Mouse (Mus musculus) forebrain, embryonic 15.5 days (tissue): ENCODE results near the gene Doxl2. TPM values are rescaled to one million over a fixed set of nuclear protein-coding genes. Genes with fewer than 3 reads are reported as not detected.

Experiments used
- ATAC-seq: fragments of 200-750 bp; cut with Nextera tagmentation; replicated peaks from 2 replicates; pipeline ENCODE4 v1.8.0; 2017; ENCODE audit warnings: mild to moderate bottlenecking, moderate TSS enrichment, moderate library complexity
- H3K27ac ChIP-seq: fragments of 300-500 bp; sonication (generic); replicated peaks from 2 replicates; pipeline ENCODE4 v1.5.1; 2015; ENCODE audit warnings: mild to moderate bottlenecking, inconsistent platforms
- H3K27me3 ChIP-seq: fragments of 300-500 bp; sonication (generic); 2 replicates; pipeline ENCODE4 v1.6.1; 2015; ENCODE audit warnings: inconsistent platforms
- H3K36me3 ChIP-seq: fragments of 300-500 bp; sonication (generic); 2 replicates; pipeline ENCODE4 v1.6.1; 2015; ENCODE audit warnings: mild to moderate bottlenecking, inconsistent platforms
- H3K4me1 ChIP-seq: fragments of 300-500 bp; sonication (generic); 2 replicates; pipeline ENCODE4 v1.6.1; 2015; ENCODE audit warnings: inconsistent platforms
- H3K4me2 ChIP-seq: fragments of 300-500 bp; sonication (generic); replicated peaks from 2 replicates; pipeline ENCODE4 v1.6.1; 2015; ENCODE audit warnings: mild to moderate bottlenecking, inconsistent platforms
- H3K4me3 ChIP-seq: fragments of 300-500 bp; sonication (generic); 2 replicates; pipeline ENCODE4 v1.5.1; 2015; ENCODE audit warnings: mild to moderate bottlenecking, inconsistent platforms
- H3K9ac ChIP-seq: fragments of 300-500 bp; sonication (generic); replicated peaks from 2 replicates; pipeline ENCODE4 v1.6.1; 2015; ENCODE audit warnings: mild to moderate bottlenecking, inconsistent platforms
- H3K9me3 ChIP-seq: fragments of 300-500 bp; sonication (generic); 2 replicates; pipeline ENCODE4 v1.6.1; 2016; ENCODE audit warnings: inconsistent platforms
- WGBS: fragments of 180-500 bp; shearing (Covaris S2); methylation state at CpG from one replicate; pipeline ENCODE4 v1.1.7; 2015; ENCODE audit warnings: mixed read lengths; 5-methylcytosine and 5-hydroxymethylcytosine counted together
- polyA plus RNA-seq: library from polyadenylated mRNA; unstranded; fragments of >200 nt; fragmentation: Nextera tagmentation; extraction: Ambion mirVana; gene quantifications from 2 replicates; pipeline ENCODE4 v1.2.1, GENCODE M21; 2015

Gene Doxl2
- polyA plus RNA-seq, 1 experiment from 2014 or later = not detected

- H3K27me3 ChIP-seq = no peaks in the 10 kb centered on the region
- no peaks in the 10 kb centered on the region for H3K36me3 ChIP-seq
- 90% methylated on average over 5 of the region's 5 CpGs for WGBS
- H3K4me3 ChIP-seq = no peak overlapping the region
- no peak for ATAC-seq
- peaks cover 9% of the 10 kb centered on the region; the same call in 1 of the 2 replicates for H3K4me1 ChIP-seq
- no peaks in the 10 kb centered on the region for H3K9me3 ChIP-seq
- H3K9ac ChIP-seq = no peak overlapping the region
- H3K27ac ChIP-seq = no peak overlapping the region
- H3K4me2 ChIP-seq = no peak overlapping the region
Observed at GRCm38 (mm10) chr6:49011191-49011590, 36.4 kb downstream of the Doxl2 start.

GRCm38 (mm10) chr6:49013023-49013422 is 38.3 kb downstream of the Doxl2 start:
- Histone ChIP-seq H3K9me3 (no peaks in the 10 kb centered on the region), H3K27ac (no peak overlapping the region), H3K36me3 (no peaks in the 10 kb centered on the region), H3K4me1 (peaks cover 9% of the 10 kb centered on the region; the same call in 1 of the 2 replicates), H3K4me2 (no peak overlapping the region), H3K9ac (no peak overlapping the region), H3K4me3 (no peak overlapping the region), H3K27me3 (no peaks in the 10 kb centered on the region)
- WGBS = 82% methylated on average over 4 of the region's 4 CpGs
- ATAC-seq = no peak

GRCm38 (mm10) chr6:49013458-49013857 is 38.7 kb downstream of the Doxl2 start:
- Histone ChIP-seq H3K27me3 (no peaks in the 10 kb centered on the region), H3K9ac (no peak overlapping the region), H3K36me3 (no peaks in the 10 kb centered on the region), H3K27ac (no peak overlapping the region), H3K4me3 (no peak overlapping the region), H3K4me1 (peaks cover 4% of the 10 kb centered on the region; the same call in 1 of the 2 replicates), H3K4me2 (no peak overlapping the region), H3K9me3 (no peaks in the 10 kb centered on the region)
- ATAC-seq = no peak
- 89% methylated on average over 3 of the region's 3 CpGs for WGBS

GRCm38 (mm10) chr6:49017150-49017549 is 42.4 kb downstream of the Doxl2 start:
- no peak overlapping the region for H3K4me2 ChIP-seq
- H3K4me1 ChIP-seq = peaks cover 13% of the 10 kb centered on the region
- whole genome bisulfite sequencing = 71% methylated on average over 12 of the region's 12 CpGs
- no peak overlapping the region for H3K27ac ChIP-seq
- no peaks in the 10 kb centered on the region for H3K36me3 ChIP-seq
- no peak overlapping the region for H3K4me3 ChIP-seq
- ATAC-seq = no peak
- H3K9ac ChIP-seq = no peak overlapping the region
- no peaks in the 10 kb centered on the region for H3K9me3 ChIP-seq
- H3K27me3 ChIP-seq = peaks cover 4% of the 10 kb centered on the region; the same call in 1 of the 2 replicates

- Histone ChIP-seq H3K27ac (no peak overlapping the region), H3K4me3 (no peak overlapping the region), H3K4me2 (no peak overlapping the region), H3K27me3 (peaks cover 4% of the 10 kb centered on the region), H3K36me3 (no peaks in the 10 kb centered on the region), H3K9ac (no peak overlapping the region), H3K9me3 (no peaks in the 10 kb centered on the region), H3K4me1 (peaks cover 13% of the 10 kb centered on the region)
- 79% methylated on average over 1 of the region's 1 CpGs for WGBS
- ATAC-seq = no peak
Observed at GRCm38 (mm10) chr6:49019341-49019740, 44.6 kb downstream of the Doxl2 start.

GRCm38 (mm10) chr6:49021141-49022012 is 46.6 kb downstream of the Doxl2 start:
- H3K36me3 ChIP-seq = no peaks in the 10 kb centered on the region
- no peak overlapping the region for H3K4me3 ChIP-seq
- H3K9me3 ChIP-seq = no peaks in the 10 kb centered on the region
- no peak overlapping the region for H3K27ac ChIP-seq
- 11% methylated on average over 14 of the region's 14 CpGs for WGBS
- H3K9ac ChIP-seq = no peak overlapping the region
- ATAC-seq = peak; percentile 97
- peaks cover 13% of the 10 kb centered on the region for H3K4me1 ChIP-seq
- H3K27me3 ChIP-seq = peaks cover 4% of the 10 kb centered on the region
- H3K4me2 ChIP-seq = no peak overlapping the region

GRCm38 (mm10) chr6:49022384-49022783 is 47.6 kb downstream of the Doxl2 start:
- Histone ChIP-seq H3K4me1 (peaks cover 13% of the 10 kb centered on the region), H3K27me3 (peaks cover 4% of the 10 kb centered on the region), H3K4me2 (no peak overlapping the region), H3K9me3 (no peaks in the 10 kb centered on the region), H3K36me3 (no peaks in the 10 kb centered on the region), H3K27ac (no peak overlapping the region), H3K4me3 (no peak overlapping the region), H3K9ac (no peak overlapping the region)
- ATAC-seq = no peak
- 71% methylated on average over 2 of the region's 2 CpGs for WGBS

GRCm38 (mm10) chr6:49023315-49023714 is 48.6 kb downstream of the Doxl2 start:
- Histone ChIP-seq H3K9me3 (no peaks in the 10 kb centered on the region), H3K36me3 (no peaks in the 10 kb centered on the region)
- no peak for ATAC-seq

GRCm38 (mm10) chr6:49025290-49025689 is 50.5 kb downstream of the Doxl2 start:
- Histone ChIP-seq H3K4me1 (peaks cover 13% of the 10 kb centered on the region), H3K9ac (no peak overlapping the region), H3K27ac (no peak overlapping the region), H3K4me3 (no peak overlapping the region), H3K27me3 (no peaks in the 10 kb centered on the region; the same call in none of the 2 replicates), H3K4me2 (no peak overlapping the region), H3K9me3 (no peaks in the 10 kb centered on the region), H3K36me3 (no peaks in the 10 kb centered on the region)
- whole genome bisulfite sequencing = 59% methylated on average over 7 of the region's 7 CpGs
- ATAC-seq = no peak

More at GRCm38 (mm10) chr6:49023315-49023714, 48.6 kb downstream of the Doxl2 start:
- WGBS = 87% methylated on average over 10 of the region's 10 CpGs
- H3K4me2 ChIP-seq = no peak overlapping the region
- H3K4me1 ChIP-seq = peaks cover 13% of the 10 kb centered on the region
- no peak overlapping the region for H3K9ac ChIP-seq
- no peak overlapping the region for H3K27ac ChIP-seq
- no peak overlapping the region for H3K4me3 ChIP-seq
- H3K27me3 ChIP-seq = peaks cover 4% of the 10 kb centered on the region

GRCm38 (mm10) chr6:49026496-49026895 is 51.7 kb downstream of the Doxl2 start:
- H3K9ac ChIP-seq = no peak overlapping the region
- WGBS = 90% methylated on average over 5 of the region's 5 CpGs
- no peaks in the 10 kb centered on the region for H3K9me3 ChIP-seq
- no peaks in the 10 kb centered on the region; the same call in none of the 2 replicates for H3K27me3 ChIP-seq
- peaks cover 4% of the 10 kb centered on the region; the same call in 1 of the 2 replicates for H3K4me1 ChIP-seq
- ATAC-seq = no peak
- H3K36me3 ChIP-seq = no peaks in the 10 kb centered on the region
- no peak overlapping the region for H3K27ac ChIP-seq
- H3K4me2 ChIP-seq = no peak overlapping the region
- no peak overlapping the region for H3K4me3 ChIP-seq

- Histone ChIP-seq H3K4me1 (no peaks in the 10 kb centered on the region), H3K9me3 (no peaks in the 10 kb centered on the region), H3K27me3 (peaks cover 4% of the 10 kb centered on the region), H3K36me3 (no peaks in the 10 kb centered on the region), H3K4me3 (no peak overlapping the region), H3K4me2 (no peak overlapping the region), H3K9ac (no peak overlapping the region), H3K27ac (no peak overlapping the region)
- WGBS = 83% methylated on average over 6 of the region's 6 CpGs
- ATAC-seq = no peak
Observed at GRCm38 (mm10) chr6:49028019-49028418, 53.3 kb downstream of the Doxl2 start.
